Mouse (Mus musculus): Measurements from ENCODE around the gene Dnajc15.

DNA sequence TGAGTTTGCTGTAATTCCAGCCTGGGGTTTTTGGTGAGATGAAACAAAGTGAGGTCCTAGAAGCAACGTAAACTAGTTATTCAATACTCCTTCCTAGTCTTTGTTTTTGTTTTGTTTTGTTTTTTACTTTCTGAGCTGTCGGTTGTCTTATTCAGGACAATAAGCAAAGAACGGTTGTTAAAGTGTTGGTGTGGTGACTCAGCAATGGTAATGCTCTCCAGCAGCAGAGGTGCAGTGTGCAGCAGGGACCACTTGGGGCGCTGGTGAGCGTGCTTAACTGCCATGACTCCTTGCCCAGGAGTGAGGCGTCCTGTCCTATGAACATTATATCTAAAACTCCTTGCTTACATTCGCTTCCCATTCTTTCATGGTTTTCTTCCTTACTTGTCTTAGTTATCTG, 15.0 kb upstream of the Dnajc15 start:
- no peak for TF ChIP-seq CTCF (IDR thresholded peaks at IDR 0.05; ENCODE audit: borderline replicate concordance, insufficient read depth, low read length)
- no peak for TF ChIP-seq POLR2A (IDR thresholded peaks at IDR 0.05; ENCODE audit: low read depth, low read length)

Measured in embryonic fibroblast, embryonic 13.5 days (primary cell).